Mouse (Mus musculus): Measurements from ENCODE around the gene Ankrd44. TPM values are rescaled to one million over a fixed set of nuclear protein-coding genes. Genes with fewer than 3 reads are reported as not detected.

Gene Ankrd44
- total and polyA plus RNA-seq, 3 experiments: 12.7 to 23.0 (median 19.8) TPM

GRCm38 (mm10) chr1:54791406-54791805 is 134.8 kb downstream of the Ankrd44 start:
- Histone ChIP-seq H3K36me3 (replicated peaks in 1 of 2; ENCODE audit: control insufficient read depth in 1 of 2, insufficient read depth in 1 of 2, low read length in 1 of 2) (peaks cover 0 to 14% of the 10 kb centered on the region in 2 experiments), H3K4me2 (ENCODE audit: insufficient read depth, low read depth, poor library complexity, severe bottlenecking) (no peak overlapping the region), H3K4me3 (replicated peaks in 1 of 3; ENCODE audit: low read depth in 2 of 3, low read length in 2 of 3, poor library complexity in 1 of 3) (no peak overlapping the region), H3K9ac (ENCODE audit: insufficient read depth, low read depth) (no peak overlapping the region), H3K27me3 (replicated peaks) (no peaks in the 10 kb centered on the region), H3K9me3 (replicated peaks; ENCODE audit: low read length) (no peaks in the 10 kb centered on the region), H3K79me2 (replicated peaks; ENCODE audit: control insufficient read depth, extremely low read depth, insufficient read depth, poor library complexity, severe bottlenecking) (no peaks in the 10 kb centered on the region), H3K27ac (ENCODE audit: insufficient read depth, low read depth) (no peak overlapping the region), H3K4me1 (ENCODE audit: control insufficient read depth in 1 of 2, insufficient read depth in 2 of 2) (no peaks in the 10 kb centered on the region)
- dilution Hi-C loops (cut with MboI; ENCODE audit: extremely low pct_ligation_motif_present, extremely low pct_unique_long_range_greater_than_20kb, low sequenced_read_pairs) (no loop called here), in situ Hi-C loops (cut with MboI; ENCODE audit: low pct_ligation_motif_present, low pct_unique_long_range_greater_than_20kb, low sequenced_read_pairs) (no loop called here)
- no peak for DNase-seq (ENCODE audit: extremely low read depth)
- TF ChIP-seq SMC3 (IDR thresholded peaks at IDR 0.05; ENCODE audit: low read depth, low read length) (no peak), ZKSCAN1 (IDR thresholded peaks at IDR 0.05; ENCODE audit: borderline replicate concordance, low read depth, low read length) (no peak), POLR2A (IDR thresholded peaks at IDR 0.05; ENCODE audit: low read depth, low read length) (no peak), RAD21 (IDR thresholded peaks at IDR 0.05; ENCODE audit: low read depth, low read length) (no peak), EP300 (IDR thresholded peaks at IDR 0.05; ENCODE audit: low read length) (no peak), ZMIZ1 (IDR thresholded peaks at IDR 0.05; ENCODE audit: low read depth, low read length) (no peak), CHD1 (IDR thresholded peaks at IDR 0.05; ENCODE audit: low read depth, low read length) (no peak), NELFE (IDR thresholded peaks at IDR 0.05; ENCODE audit: low read depth, low read length) (no peak), PAX5 (IDR thresholded peaks at IDR 0.05; ENCODE audit: low read length) (no peak), SIN3A (IDR thresholded peaks at IDR 0.05; ENCODE audit: low read length) (no peak), JUN (IDR thresholded peaks at IDR 0.05; ENCODE audit: insufficient read depth, low read depth, low read length) (no peak), ELF1 (IDR thresholded peaks at IDR 0.05; ENCODE audit: low read depth, low read length) (no peak), JUND (conservative IDR thresholded peaks at IDR 0.05; ENCODE audit: low read depth, low read length) (no peak), GABPA (IDR thresholded peaks at IDR 0.05; ENCODE audit: insufficient replicate concordance, low read depth, low read length) (no peak), ZNF384 (IDR thresholded peaks at IDR 0.05; ENCODE audit: low read depth, low read length) (no peak), POLR2AphosphoS2 (IDR thresholded peaks at IDR 0.05; ENCODE audit: low read depth, low read length) (no peak), ETS1 (conservative IDR thresholded peaks at IDR 0.05; ENCODE audit: low read depth, low read length) (no peak)

GRCm38 (mm10) chr1:54789327-54789960 is 136.7 kb downstream of the Ankrd44 start:
- Histone ChIP-seq H3K36me3 (replicated peaks in 1 of 2; ENCODE audit: control insufficient read depth in 1 of 2, insufficient read depth in 1 of 2, low read length in 1 of 2) (peaks cover 0 to 14% of the 10 kb centered on the region in 2 experiments), H3K9ac (ENCODE audit: insufficient read depth, low read depth) (no peak overlapping the region), H3K4me1 (ENCODE audit: control insufficient read depth in 1 of 2, insufficient read depth in 2 of 2) (peaks cover 0 to 4% of the 10 kb centered on the region in 2 experiments; a peak in 2 of 4 replicates), H3K9me3 (replicated peaks; ENCODE audit: low read length) (no peaks in the 10 kb centered on the region), H3K27ac (ENCODE audit: insufficient read depth, low read depth) (no peak overlapping the region), H3K4me2 (ENCODE audit: insufficient read depth, low read depth, poor library complexity, severe bottlenecking) (no peak overlapping the region), H3K27me3 (replicated peaks) (no peaks in the 10 kb centered on the region), H3K4me3 (replicated peaks in 1 of 3; ENCODE audit: low read depth in 2 of 3, low read length in 2 of 3, poor library complexity in 1 of 3) (no peak overlapping the region), H3K79me2 (replicated peaks; ENCODE audit: control insufficient read depth, extremely low read depth, insufficient read depth, poor library complexity, severe bottlenecking) (no peaks in the 10 kb centered on the region)
- dilution Hi-C loops (cut with MboI; ENCODE audit: extremely low pct_ligation_motif_present, extremely low pct_unique_long_range_greater_than_20kb, low sequenced_read_pairs) (no loop called here), in situ Hi-C loops (cut with MboI; ENCODE audit: low pct_ligation_motif_present, low pct_unique_long_range_greater_than_20kb, low sequenced_read_pairs) (no loop called here)
- TF ChIP-seq MAZ (IDR thresholded peaks at IDR 0.05; ENCODE audit: low read depth, low read length) (no peak), MAX (IDR thresholded peaks at IDR 0.05; ENCODE audit: low read length) (no peak), ETS1 (conservative IDR thresholded peaks at IDR 0.05; ENCODE audit: low read depth, low read length) (no peak), NELFE (IDR thresholded peaks at IDR 0.05; ENCODE audit: low read depth, low read length) (no peak), GABPA (IDR thresholded peaks at IDR 0.05; ENCODE audit: insufficient replicate concordance, low read depth, low read length) (no peak), CHD1 (IDR thresholded peaks at IDR 0.05; ENCODE audit: low read depth, low read length) (no peak), TCF12 (IDR thresholded peaks at IDR 0.05; ENCODE audit: low read depth, low read length) (no peak), MYC (IDR thresholded peaks at IDR 0.05; ENCODE audit: low read depth, low read length) (no peak), MXI1 (IDR thresholded peaks at IDR 0.05; ENCODE audit: low read depth, low read length) (no peak), ELF1 (IDR thresholded peaks at IDR 0.05; ENCODE audit: low read depth, low read length) (no peak), IRF4 (IDR thresholded peaks at IDR 0.05; ENCODE audit: low read depth, low read length) (no peak), USF1 (IDR thresholded peaks at IDR 0.05; ENCODE audit: low read depth, low read length) (no peak)
- DNase-seq (ENCODE audit: extremely low read depth): no peak

All from CH12.LX (cell line).